Mouse (Mus musculus) kidney, embryonic 15.5 days (tissue): ENCODE results near the gene Tcl1b3. TPM values are rescaled to one million over a fixed set of nuclear protein-coding genes. Genes with fewer than 3 reads are reported as not detected.
"Not testable (repeated sequence)": the region's sequence is repeated elsewhere in the genome, so short reads cannot be mapped to it uniquely, and the experiment has no call there.

Experiments used
- ATAC-seq: fragments of 200-750 bp; cut with Nextera tagmentation; replicated peaks from 2 replicates; pipeline ENCODE4 v1.8.0; 2017; ENCODE audit warnings: moderate TSS enrichment; ENCODE audit not compliant: low FRiP score
- H3K27ac ChIP-seq: fragments of 300-500 bp; sonication (generic); 2 replicates; pipeline ENCODE4 v1.5.1; 2015; ENCODE audit warnings: mild to moderate bottlenecking, inconsistent platforms
- H3K27me3 ChIP-seq: fragments of 300-500 bp; sonication (generic); 2 replicates; pipeline ENCODE4 v1.6.1; 2015; ENCODE audit warnings: inconsistent platforms
- H3K36me3 ChIP-seq: fragments of 300-500 bp; sonication (generic); 2 replicates; pipeline ENCODE4 v1.6.1; 2015; ENCODE audit warnings: inconsistent platforms
- H3K4me1 ChIP-seq: fragments of 300-500 bp; sonication (generic); 2 replicates; pipeline ENCODE4 v1.6.1; 2015; ENCODE audit warnings: inconsistent platforms
- H3K4me2 ChIP-seq: fragments of 300-500 bp; sonication (generic); 2 replicates; pipeline ENCODE4 v1.6.1; 2015; ENCODE audit warnings: moderate library complexity, mild to moderate bottlenecking, inconsistent platforms
- H3K4me3 ChIP-seq: fragments of 300-500 bp; sonication (generic); replicated peaks from 2 replicates; pipeline ENCODE4 v1.5.1; 2015; ENCODE audit warnings: mild to moderate bottlenecking, inconsistent platforms
- H3K9ac ChIP-seq: fragments of 300-500 bp; sonication (generic); 2 replicates; pipeline ENCODE4 v1.6.1; 2015; ENCODE audit warnings: mild to moderate bottlenecking, inconsistent platforms
- H3K9me3 ChIP-seq: fragments of 300-500 bp; sonication (generic); replicated peaks from 2 replicates; pipeline ENCODE4 v1.6.1; 2016; ENCODE audit warnings: inconsistent platforms
- WGBS: fragments of 180-500 bp; shearing (Covaris S2); methylation state at CpG from one replicate; pipeline ENCODE4 v1.1.7; 2015; ENCODE audit warnings: mixed read lengths; 5-methylcytosine and 5-hydroxymethylcytosine counted together
- polyA plus RNA-seq: library from polyadenylated mRNA; unstranded; fragments of >200 nt; fragmentation: Nextera tagmentation; extraction: Ambion mirVana; gene quantifications from 2 replicates; pipeline ENCODE4 v1.2.1, GENCODE M21; 2015

The Tcl1b3 gene
- not detected in 2 replicates for polyA plus RNA-seq

GRCm38 (mm10) chr12:105190743-105191142 lies at the start of gene Tcl1b3:
Gene Tcl1b3, plus strand, starts transcription at chr12:105191043.
- 94% methylated on average over 6 of the region's 6 CpGs for WGBS
- H3K36me3 ChIP-seq, H3K4me1 ChIP-seq, H3K4me2 ChIP-seq, H3K9ac ChIP-seq, H3K4me3 ChIP-seq, H3K27ac ChIP-seq, ATAC-seq, H3K9me3 ChIP-seq, H3K27me3 ChIP-seq: not testable (repeated sequence)

DNA sequence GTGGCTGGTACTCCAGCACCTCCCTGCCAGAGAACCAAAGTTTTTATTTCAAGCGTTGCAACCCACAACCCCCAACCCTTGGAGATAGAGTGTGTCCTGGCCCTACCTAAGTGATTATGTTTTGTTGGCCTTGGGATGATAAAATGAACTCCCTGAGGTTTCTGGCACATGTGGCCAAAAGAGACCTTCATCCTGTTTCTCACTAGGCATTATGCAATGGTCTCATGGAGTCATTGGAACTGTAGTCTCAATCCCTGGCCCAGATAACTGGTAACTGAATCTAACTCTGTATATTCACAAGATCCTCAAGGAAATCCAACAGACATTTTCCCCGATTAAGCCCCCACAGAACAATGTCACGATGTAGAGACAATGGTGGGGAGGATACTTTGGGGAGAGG lies 47.7 kb upstream of the Tcl1b3 start:
- WGBS, result 96% methylated on average over 3 of the region's 3 CpGs
- Histone ChIP-seq H3K36me3 (no peaks in the 10 kb centered on the region), H3K27me3 (no peaks in the 10 kb centered on the region), H3K27ac (no peak overlapping the region), H3K4me2 (no peak overlapping the region), H3K9ac (no peak overlapping the region), H3K4me1 (no peaks in the 10 kb centered on the region), H3K9me3 (no peaks in the 10 kb centered on the region), H3K4me3 (no peak overlapping the region)
- no peak for ATAC-seq

DNA sequence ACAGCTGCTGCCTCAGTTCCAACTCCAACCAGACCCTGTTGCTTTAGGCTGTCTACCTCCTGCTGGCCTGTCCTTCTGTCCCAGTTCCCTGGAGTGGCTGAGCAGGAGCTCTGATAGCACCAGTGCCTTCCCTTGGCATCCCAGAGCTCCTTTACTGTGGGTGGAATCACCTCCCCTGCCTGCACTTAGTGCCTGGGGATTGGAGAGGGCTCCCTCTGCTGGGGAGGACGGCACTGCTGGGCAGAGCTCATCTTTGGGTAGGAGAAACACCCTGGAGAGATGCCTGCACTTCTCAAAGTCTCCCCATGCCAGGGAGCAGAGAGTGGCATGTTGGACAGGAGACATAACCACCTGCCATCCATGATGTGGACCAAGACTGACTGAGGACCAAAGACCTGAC lies 45.9 kb upstream of the Tcl1b3 start:
- not testable (repeated sequence) for H3K9ac ChIP-seq, H3K9me3 ChIP-seq, H3K36me3 ChIP-seq, H3K27me3 ChIP-seq, ATAC-seq, H3K27ac ChIP-seq, H3K4me1 ChIP-seq, H3K4me3 ChIP-seq, H3K4me2 ChIP-seq
- 47% methylated on average over 1 of the region's 1 CpGs for WGBS

- WGBS, result 78% methylated on average over 3 of the region's 3 CpGs
- Histone ChIP-seq H3K4me3 (no peak within 1 kb of the TSS), H3K4me1 (no peaks in the 10 kb centered on the region), H3K9ac (no peak within 1 kb of the TSS), H3K27ac (no peak within 1 kb of the TSS), H3K27me3 (no peaks in the 10 kb centered on the region), H3K9me3 (no peaks in the 10 kb centered on the region), H3K36me3 (no peaks in the 10 kb centered on the region), H3K4me2 (no peak within 1 kb of the TSS)
- no peak for ATAC-seq
Observed at GRCm38 (mm10) chr12:105145714-105146113, 45.1 kb upstream of the Tcl1b3 start, which contains the start of gene Tcl1b2. Gene Tcl1b2, plus strand, starts transcription at chr12:105146014.

DNA sequence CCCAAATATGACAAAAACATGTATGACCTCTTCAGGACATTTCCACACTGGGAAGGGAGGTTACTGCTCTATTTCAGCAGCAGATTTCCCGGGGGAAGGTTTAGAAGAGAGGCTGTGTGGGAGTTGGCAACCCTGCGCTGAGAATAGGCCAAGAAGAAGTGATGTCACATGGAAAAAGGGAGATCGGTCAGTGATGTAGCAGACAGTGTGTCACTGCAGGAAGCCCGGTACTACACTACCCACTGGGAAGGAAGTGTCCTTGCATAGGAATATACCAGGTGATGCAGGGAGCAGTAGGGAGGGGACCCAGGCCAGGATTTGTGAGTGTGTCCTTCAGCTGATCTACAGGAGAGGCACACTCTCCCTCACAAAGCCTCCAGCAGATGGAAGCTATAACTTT lies 35.6 kb upstream of the Tcl1b3 start:
- not testable (repeated sequence) for H3K9ac ChIP-seq, ATAC-seq, H3K4me1 ChIP-seq, H3K27me3 ChIP-seq, H3K4me3 ChIP-seq, H3K36me3 ChIP-seq, H3K27ac ChIP-seq, H3K9me3 ChIP-seq, H3K4me2 ChIP-seq
- WGBS, result 26% methylated on average over 4 of the region's 4 CpGs

- no peak overlapping the region for H3K9ac ChIP-seq
- 73% methylated on average over 6 of the region's 6 CpGs for WGBS
- no peak overlapping the region for H3K27ac ChIP-seq
- no peaks in the 10 kb centered on the region for H3K4me1 ChIP-seq
- no peak overlapping the region for H3K4me2 ChIP-seq
- H3K27me3 ChIP-seq, result no peaks in the 10 kb centered on the region
- H3K36me3 ChIP-seq, result no peaks in the 10 kb centered on the region
- no peaks in the 10 kb centered on the region for H3K9me3 ChIP-seq
- ATAC-seq, result no peak
- no peak overlapping the region for H3K4me3 ChIP-seq
Observed at GRCm38 (mm10) chr12:105158842-105159241, 32.0 kb upstream of the Tcl1b3 start.

- Histone ChIP-seq H3K27me3 (no peaks in the 10 kb centered on the region), H3K9me3 (no peaks in the 10 kb centered on the region), H3K9ac (no peak within 1 kb of the TSS), H3K4me2 (no peak within 1 kb of the TSS), H3K4me3 (no peak within 1 kb of the TSS), H3K4me1 (no peaks in the 10 kb centered on the region), H3K27ac (no peak within 1 kb of the TSS), H3K36me3 (no peaks in the 10 kb centered on the region)
- WGBS, result 79% methylated on average over 4 of the region's 4 CpGs
- no peak for ATAC-seq
Observed at GRCm38 (mm10) chr12:105159390-105159789, 31.5 kb upstream of the Tcl1b3 start, which contains the start of gene Tcl1b1. Gene Tcl1b1, plus strand, starts transcription at chr12:105159690.

DNA sequence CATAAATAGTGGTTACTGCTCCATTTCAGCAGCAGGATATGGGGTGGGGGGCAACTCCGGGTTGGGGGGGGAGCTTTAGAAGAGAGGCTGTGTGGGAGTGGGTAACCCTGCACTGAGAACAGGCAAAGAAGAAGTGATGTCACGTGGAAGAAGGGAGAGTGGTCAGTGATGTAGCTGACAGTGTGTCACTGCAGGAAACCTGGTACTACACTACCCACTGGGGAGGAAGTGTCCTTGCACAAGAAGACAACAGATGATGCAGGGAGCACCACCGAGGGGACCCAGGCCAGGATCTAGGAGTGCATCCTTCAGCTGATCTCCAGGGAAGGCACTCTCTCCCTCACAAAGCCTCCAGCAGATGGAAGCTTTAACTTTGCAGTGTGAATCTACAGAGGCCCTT lies 24.1 kb upstream of the Tcl1b3 start:
- 62% methylated on average over 3 of the region's 3 CpGs for WGBS
- no peaks in the 10 kb centered on the region for H3K27me3 ChIP-seq
- H3K9ac ChIP-seq, result no peak overlapping the region
- no peaks in the 10 kb centered on the region for H3K9me3 ChIP-seq
- H3K4me3 ChIP-seq, result no peak overlapping the region
- no peak overlapping the region for H3K4me2 ChIP-seq
- H3K36me3 ChIP-seq, result no peaks in the 10 kb centered on the region
- no peaks in the 10 kb centered on the region for H3K4me1 ChIP-seq
- no peak for ATAC-seq
- no peak overlapping the region for H3K27ac ChIP-seq

DNA sequence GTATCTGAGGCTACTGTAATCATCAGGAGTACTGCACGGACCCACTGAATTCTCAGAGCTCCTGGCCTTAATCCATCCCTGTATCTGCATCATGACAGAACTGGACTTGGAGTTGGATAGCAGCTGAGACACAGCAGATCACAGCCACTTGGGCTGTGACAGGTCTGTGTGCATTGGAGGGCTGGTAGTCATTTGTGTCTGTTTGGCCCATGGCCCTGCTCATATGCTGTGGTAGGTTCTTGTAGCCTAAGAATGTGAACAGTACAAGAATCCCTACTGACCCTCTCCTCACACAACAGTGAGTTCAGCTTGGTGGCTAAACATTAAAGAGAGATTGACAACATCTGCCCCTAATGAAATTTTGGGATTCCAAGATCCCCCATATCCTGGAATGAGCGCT lies 17.5 kb upstream of the Tcl1b3 start:
- no peaks in the 10 kb centered on the region for H3K36me3 ChIP-seq
- 85% methylated on average over 2 of the region's 2 CpGs for WGBS
- no peak overlapping the region for H3K4me3 ChIP-seq
- H3K9me3 ChIP-seq, result no peaks in the 10 kb centered on the region
- ATAC-seq, result no peak
- H3K27ac ChIP-seq, result no peak overlapping the region
- no peaks in the 10 kb centered on the region for H3K4me1 ChIP-seq
- no peak overlapping the region for H3K9ac ChIP-seq
- no peaks in the 10 kb centered on the region for H3K27me3 ChIP-seq
- H3K4me2 ChIP-seq, result no peak overlapping the region

- not testable (repeated sequence) for H3K9ac ChIP-seq, H3K4me3 ChIP-seq, H3K27me3 ChIP-seq, H3K27ac ChIP-seq, H3K4me2 ChIP-seq, ATAC-seq, H3K9me3 ChIP-seq, H3K4me1 ChIP-seq, H3K36me3 ChIP-seq
- WGBS, result 37% methylated on average over 2 of the region's 2 CpGs
Observed at GRCm38 (mm10) chr12:105174318-105174717, 16.5 kb upstream of the Tcl1b3 start.

- not testable (repeated sequence) for ATAC-seq, H3K9ac ChIP-seq, H3K4me1 ChIP-seq, H3K27me3 ChIP-seq, H3K9me3 ChIP-seq, H3K4me2 ChIP-seq, H3K27ac ChIP-seq, H3K36me3 ChIP-seq, H3K4me3 ChIP-seq
- WGBS, result 57% methylated on average over 3 of the region's 3 CpGs
Observed at GRCm38 (mm10) chr12:105176044-105176443, 14.8 kb upstream of the Tcl1b3 start, which contains the start of gene Tcl1b5. Gene Tcl1b5, plus strand, starts transcription at chr12:105176344.

DNA sequence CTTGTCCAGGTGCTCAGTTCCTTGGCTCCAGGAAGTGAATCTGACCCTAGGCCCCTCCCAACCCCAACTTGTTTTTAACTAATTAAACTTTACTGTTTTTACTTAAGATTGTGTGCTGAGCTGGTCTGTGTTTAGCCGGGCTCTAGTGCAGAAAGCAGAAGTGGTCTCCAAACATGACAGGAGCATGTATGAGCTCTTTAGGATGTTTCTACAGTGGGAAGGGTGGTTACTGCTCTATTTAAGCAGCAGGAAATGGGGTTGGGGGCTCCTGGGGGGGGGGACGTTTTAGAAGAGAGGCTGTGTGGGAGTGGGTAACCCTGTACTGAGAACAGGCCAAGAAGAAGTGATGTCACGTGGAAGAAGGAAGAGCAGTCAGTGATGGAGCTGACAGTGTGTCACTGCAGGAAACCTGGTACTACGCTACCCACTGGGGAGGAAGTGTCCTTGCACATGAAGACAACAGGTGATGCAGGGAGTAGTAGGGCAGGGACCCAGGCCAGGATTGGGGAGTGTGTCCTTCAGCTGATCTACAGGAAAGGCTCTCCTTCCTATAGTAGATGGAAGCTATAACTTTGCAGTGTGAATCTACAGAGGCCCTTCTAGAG lies 9.7 kb upstream of the Tcl1b3 start:
- not testable (repeated sequence) for H3K9ac ChIP-seq, H3K9me3 ChIP-seq, H3K27me3 ChIP-seq, H3K4me1 ChIP-seq, H3K4me3 ChIP-seq, H3K27ac ChIP-seq, ATAC-seq, H3K4me2 ChIP-seq, H3K36me3 ChIP-seq
- 60% methylated on average over 4 of the region's 4 CpGs for WGBS

DNA sequence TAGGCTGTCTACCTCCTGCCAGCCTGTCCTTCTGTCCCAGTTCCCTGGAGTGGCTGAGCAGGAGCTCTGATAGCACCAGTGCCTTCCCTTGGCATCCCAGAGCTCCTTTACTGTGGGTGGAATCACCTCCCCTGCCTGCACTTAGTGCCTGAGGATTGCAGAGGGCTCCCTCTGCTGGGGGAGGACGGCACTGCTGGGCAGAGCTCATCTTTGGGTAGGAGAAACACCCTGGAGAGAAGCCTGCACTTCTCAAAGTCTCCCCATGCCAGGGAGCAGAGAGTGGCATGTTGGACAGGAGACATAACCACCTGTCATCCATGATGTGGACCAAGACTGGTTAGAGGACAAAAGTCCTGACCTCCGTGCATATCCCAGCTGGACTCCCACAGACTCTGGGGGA lies 1.9 kb upstream of the Tcl1b3 start:
- not testable (repeated sequence) for H3K27me3 ChIP-seq, H3K4me3 ChIP-seq, H3K36me3 ChIP-seq, H3K9ac ChIP-seq, H3K4me2 ChIP-seq, ATAC-seq, H3K9me3 ChIP-seq, H3K4me1 ChIP-seq, H3K27ac ChIP-seq
- 53% methylated on average over 2 of the region's 2 CpGs for WGBS
